10 mouse cellular contexts compared by ENCODE assay signal in the genomic region with DNA sequence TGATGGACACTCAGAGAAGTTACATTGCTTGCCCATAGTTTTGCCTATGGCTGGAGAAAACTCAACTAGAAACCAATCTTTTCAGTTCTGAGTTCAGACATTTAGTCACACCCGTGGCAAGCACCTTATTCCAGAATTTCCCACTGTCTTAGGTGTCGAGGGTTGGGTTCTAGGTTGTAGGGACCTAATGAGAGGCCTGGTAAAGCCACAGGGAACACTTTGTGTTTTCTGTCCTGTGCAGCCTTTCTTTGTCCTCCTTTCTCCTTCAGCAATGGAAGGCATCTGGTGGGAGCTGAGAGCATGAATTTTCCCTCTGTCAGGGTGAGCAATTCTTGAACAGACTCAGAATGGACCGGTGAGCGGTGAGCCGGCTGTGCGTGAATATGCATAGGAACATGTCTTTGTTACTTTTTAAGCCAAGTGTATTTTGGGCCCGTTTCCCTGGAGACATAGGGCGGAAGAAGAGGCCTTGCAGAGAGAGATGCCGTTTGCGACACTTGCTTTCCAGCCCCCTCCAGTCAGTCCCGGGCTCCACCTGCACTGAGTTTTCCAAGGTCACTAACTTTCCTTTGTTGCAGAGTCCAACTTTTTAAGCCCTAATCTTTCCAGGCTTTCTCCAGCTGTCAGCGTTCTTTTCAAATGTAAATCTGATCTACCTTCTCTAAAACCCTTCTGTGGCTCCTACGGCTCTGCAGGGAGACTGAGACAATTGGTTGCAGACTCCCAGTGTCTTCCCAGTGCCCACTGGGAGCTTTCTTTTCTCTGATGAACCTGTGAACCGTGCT. TPM values are rescaled to one million over a fixed set of nuclear protein-coding genes. Genes with fewer than 3 reads are reported as not detected.
DNase-seq lines count a peak whose midpoint lies in the region; ATAC-seq lines count a peak whose summit lies in the region.
"Had no signal": no experiment of that assay in that cellular context is flagged by ENCODE, and none has a peak within 500 bp of the region (broad histone marks: within the 10 kb centered on the region; RNA-seq: fewer than 3 reads in every experiment).

No protein-coding gene starts in this region.

- peak overlapping the region; percentile 2; the same call in 1 of the 2 replicates for H3K9ac ChIP-seq in forebrain, embryonic 11.5 days (ENCODE audit: low read length)

- H3K36me3 ChIP-seq in forebrain, embryonic 11.5 days (ENCODE audit: control insufficient read depth, insufficient read depth, low read length), result no peaks in the 10 kb centered on the region

- peak; percentile 42; the same call in 1 of the 2 replicates for ATAC-seq in forebrain, embryonic 11.5 days (replicated peaks; ENCODE audit: low FRiP score)
- ATAC-seq in megakaryocyte-erythroid progenitor cell, adult 5-6 weeks (replicated peaks; ENCODE audit: low FRiP score, low TSS enrichment, poor library complexity, severe bottlenecking), result no peak

- H3K4me1 ChIP-seq in forebrain, embryonic 11.5 days (replicated peaks; ENCODE audit: control insufficient read depth, insufficient read depth, low read length), result peaks cover 7% of the 10 kb centered on the region

- 0 out of 2 replicates have a peak overlapping the region, but pooled peaks have one; percentile 6 for H3K4me2 ChIP-seq in forebrain, embryonic 11.5 days (ENCODE audit: low read depth, low read length, severe bottlenecking)

- DNase-seq in testis, postnatal 14 days (ENCODE audit: low spot score), result peak; percentile 47
- DNase-seq in testis, postnatal 10 days (ENCODE audit: low spot score), result no peak
- peak; percentile 68 for DNase-seq in forebrain, embryonic 11.5 days (ENCODE audit: low spot score)
- DNase-seq in left cerebral cortex, postnatal 36 days (ENCODE audit: low spot score in 2 of 2), result peak; percentile 73 to 78
- DNase-seq in retina, embryonic 14.5 days (ENCODE audit: low spot score), result no peak
- no peak for DNase-seq in cerebellum, adult 11 months
- DNase-seq: cerebellum, postnatal 14 days; heart, postnatal 10 days had no signal

- no peak overlapping the region for H3K4me3 ChIP-seq in forebrain, embryonic 11.5 days (ENCODE audit: low read depth, low read length)
- H3K4me3 ChIP-seq: megakaryocyte, embryonic 14.5 days had no signal

- intact Hi-C loops in left cerebral cortex, postnatal 36 days (cut with DNase I), result no loop called here

- H3K9me3 ChIP-seq in forebrain, embryonic 11.5 days (ENCODE audit: control insufficient read depth, low read length), result no peaks in the 10 kb centered on the region

- H3K27me3 ChIP-seq in forebrain, embryonic 11.5 days (ENCODE audit: control insufficient read depth, insufficient read depth, low read length), result no peaks in the 10 kb centered on the region

- H3K27ac ChIP-seq in forebrain, embryonic 11.5 days (ENCODE audit: low read depth, low read length), result peak overlapping the region; percentile 62

- WGBS in forebrain, embryonic 11.5 days, result 12% methylated on average over 14 of the region's 14 CpGs

RNA-seq across cellular contexts. Expression of a gene that starts 30.0 kb away (rescaled TPM):
- 1.2 and 1.4 TPM in 2 replicates for polyA plus RNA-seq in forebrain, embryonic 11.5 days (2014; fragmentation: Nextera tagmentation; extraction: Ambion mirVana)
- total RNA-seq in left cerebral cortex, postnatal 36 days (2021), result 100 to 1,000 TPM; 384 to 481 TPM
- total RNA-seq in megakaryocyte-erythroid progenitor cell, adult 5-6 weeks (2014; fragmentation: Nextera tagmentation), result not detected in 2 replicates
- not detected in 2 replicates for total RNA-seq in megakaryocyte-erythroid progenitor cell, adult 5-6 weeks (2017)

RNA-seq across cellular contexts. Expression of a gene that starts 33.4 kb away (rescaled TPM):
- polyA plus RNA-seq in forebrain, embryonic 11.5 days (2014; fragmentation: Nextera tagmentation; extraction: Ambion mirVana), result 1.5 and 2.4 TPM in 2 replicates
- 10 to 100 TPM in 1 of 2 experiments, 1 to 10 TPM in 1; 8.5 to 12.7 TPM for total RNA-seq in left cerebral cortex, postnatal 36 days (2021)
- not detected in 2 replicates for total RNA-seq in megakaryocyte-erythroid progenitor cell, adult 5-6 weeks (2014; fragmentation: Nextera tagmentation)
- not detected in 2 replicates for total RNA-seq in megakaryocyte-erythroid progenitor cell, adult 5-6 weeks (2017)
- total RNA-seq: heart, postnatal 10 days had no signal

RNA-seq across cellular contexts. Expression of a gene that starts 53.0 kb away (rescaled TPM):
- 7.0 and 8.5 TPM in 2 replicates for polyA plus RNA-seq in forebrain, embryonic 11.5 days (2014; fragmentation: Nextera tagmentation; extraction: Ambion mirVana)
- total RNA-seq in left cerebral cortex, postnatal 36 days (2021), result 1 to 10 TPM; 1.4 to 4.0 TPM
- not detected in 2 replicates for total RNA-seq in megakaryocyte-erythroid progenitor cell, adult 5-6 weeks (2014; fragmentation: Nextera tagmentation)
- total RNA-seq in megakaryocyte-erythroid progenitor cell, adult 5-6 weeks (2017), result not detected in 2 replicates

Comparison
In these comparisons a context has a peak if more than half of its experiments do, and no peak if none do; other contexts are left out.
1. DNase-seq: peak in testis, postnatal 14 days (single experiment), forebrain, embryonic 11.5 days (single experiment) and left cerebral cortex, postnatal 36 days (2 of 2); none in testis, postnatal 10 days (single experiment), retina, embryonic 14.5 days (single experiment) and cerebellum, adult 11 months (single experiment).
2. RNA of a gene that starts 30.0 kb away (total RNA-seq): 384 to 481 TPM in left cerebral cortex, postnatal 36 days; not detected in megakaryocyte-erythroid progenitor cell, adult 5-6 weeks; every median in the first group is over 100 times any median in the second.
3. RNA of a gene that starts 33.4 kb away (total RNA-seq): 8.5 to 12.7 TPM in left cerebral cortex, postnatal 36 days; not detected in megakaryocyte-erythroid progenitor cell, adult 5-6 weeks; every median in the first group is over 4 times any median in the second.